Mouse (Mus musculus) heart, embryonic 16.5 days (tissue): Measurements from ENCODE around the gene Mllt6. TPM values are rescaled to one million over a fixed set of nuclear protein-coding genes. Genes with fewer than 3 reads are reported as not detected.

Experiments
- ATAC-seq: fragments of 200-750 bp; cut with Nextera tagmentation; replicated peaks from 2 replicates; pipeline ENCODE4 v1.8.0; 2017; ENCODE audit warnings: moderate number of reproducible peaks; ENCODE audit not compliant: insufficient read depth, low FRiP score; ENCODE audit errors: extremely low read depth
- H3K27ac ChIP-seq: fragments of 300-500 bp; sonication (generic); 2 replicates; pipeline ENCODE4 v1.5.1; 2014; ENCODE audit warnings: mild to moderate bottlenecking, low read length, control low read depth, moderate library complexity
- H3K27me3 ChIP-seq: fragments of 300-500 bp; sonication (generic); 2 replicates; pipeline ENCODE4 v1.6.1; 2014; ENCODE audit warnings: low read length, mixed read lengths; ENCODE audit not compliant: control insufficient read depth, insufficient read depth
- H3K36me3 ChIP-seq: fragments of 300-500 bp; sonication (generic); 2 replicates; pipeline ENCODE4 v1.6.1; 2014; ENCODE audit not compliant: control insufficient read depth, insufficient read depth
- H3K4me1 ChIP-seq: fragments of 300-500 bp; sonication (generic); 2 replicates; pipeline ENCODE4 v1.6.1; 2014; ENCODE audit warnings: low read length, mixed read lengths; ENCODE audit not compliant: control insufficient read depth, insufficient read depth
- H3K4me2 ChIP-seq: fragments of 300-500 bp; sonication (generic); 2 replicates; pipeline ENCODE4 v1.6.1; 2014; ENCODE audit warnings: low read depth, mild to moderate bottlenecking, control low read depth, low read length
- H3K4me3 ChIP-seq: fragments of 300-500 bp; sonication (generic); 2 replicates; pipeline ENCODE4 v1.5.1; 2014; ENCODE audit warnings: mild to moderate bottlenecking, control low read depth, low read length
- H3K9ac ChIP-seq: fragments of 300-500 bp; sonication (generic); 2 replicates; pipeline ENCODE4 v1.6.1; 2014; ENCODE audit warnings: low read length, control low read depth
- H3K9me3 ChIP-seq: fragments of 300-500 bp; sonication (generic); replicated peaks from 2 replicates; pipeline ENCODE4 v1.6.1; 2016; ENCODE audit warnings: low read length; ENCODE audit not compliant: control insufficient read depth
- WGBS: fragments of 180-500 bp; shearing (Covaris S2); extraction: QIAGEN DNeasy Blood & Tissue Kit; methylation state at CpG from one replicate; pipeline ENCODE4 v1.1.7; 2014; 5-methylcytosine and 5-hydroxymethylcytosine counted together
- polyA plus RNA-seq: library from polyadenylated mRNA; unstranded; fragments of >200 nt; fragmentation: Nextera tagmentation; extraction: Ambion mirVana; gene quantifications from 2 replicates; pipeline ENCODE4 v1.2.1, GENCODE M21; 2015

Mllt6 gene
- polyA plus RNA-seq, 1 experiment from 2014 or later = 2.1 TPM

- no peaks in the 10 kb centered on the region for H3K27me3 ChIP-seq
- WGBS = 92% methylated on average over 15 of the region's 15 CpGs
- no peak for ATAC-seq
- no peak overlapping the region for H3K27ac ChIP-seq
- H3K4me3 ChIP-seq = no peak overlapping the region
- no peak overlapping the region for H3K4me2 ChIP-seq
- peaks cover 24% of the 10 kb centered on the region for H3K36me3 ChIP-seq
- H3K9me3 ChIP-seq = no peaks in the 10 kb centered on the region
- H3K4me1 ChIP-seq = peaks cover 13% of the 10 kb centered on the region; the same call in 1 of the 2 replicates
- H3K9ac ChIP-seq = no peak overlapping the region
Measured at GRCm38 (mm10) chr11:97712286-97712685, 49.1 kb downstream of the Mllt6 start.

- Histone ChIP-seq H3K4me3 (no peak overlapping the region), H3K9me3 (no peaks in the 10 kb centered on the region), H3K9ac (no peak overlapping the region), H3K4me2 (no peak overlapping the region), H3K4me1 (peaks cover 13% of the 10 kb centered on the region; the same call in 1 of the 2 replicates), H3K27ac (no peak overlapping the region), H3K27me3 (no peaks in the 10 kb centered on the region), H3K36me3 (peaks cover 15% of the 10 kb centered on the region)
- ATAC-seq = no peak
- 61% methylated on average over 8 of the region's 8 CpGs for WGBS
Measured at GRCm38 (mm10) chr11:97713896-97714295, 50.7 kb downstream of the Mllt6 start.

- Histone ChIP-seq H3K9me3 (no peaks in the 10 kb centered on the region), H3K4me3 (no peak overlapping the region), H3K27me3 (no peaks in the 10 kb centered on the region), H3K9ac (no peak overlapping the region), H3K4me2 (no peak overlapping the region), H3K36me3 (peaks cover 11% of the 10 kb centered on the region), H3K4me1 (peaks cover 13% of the 10 kb centered on the region; the same call in 1 of the 2 replicates), H3K27ac (no peak overlapping the region)
- no peak for ATAC-seq
- 96% methylated on average over 3 of the region's 3 CpGs for WGBS
Measured at GRCm38 (mm10) chr11:97714356-97714755, 51.1 kb downstream of the Mllt6 start.

- WGBS = 70% methylated on average over 14 of the region's 14 CpGs
- Histone ChIP-seq H3K36me3 (peaks cover 16% of the 10 kb centered on the region), H3K4me3 (no peak overlapping the region), H3K9ac (no peak overlapping the region), H3K27me3 (no peaks in the 10 kb centered on the region), H3K4me1 (peaks cover 13% of the 10 kb centered on the region; the same call in 1 of the 2 replicates), H3K9me3 (no peaks in the 10 kb centered on the region), H3K27ac (no peak overlapping the region), H3K4me2 (no peak overlapping the region)
- ATAC-seq = no peak
Measured at GRCm38 (mm10) chr11:97714784-97715760, 51.9 kb downstream of the Mllt6 start.

GRCm38 (mm10) chr11:97716021-97716420 lies 52.8 kb downstream of the Mllt6 start:
- Histone ChIP-seq H3K36me3 (peaks cover 17% of the 10 kb centered on the region), H3K27ac (no peak overlapping the region), H3K9ac (no peak overlapping the region), H3K27me3 (no peaks in the 10 kb centered on the region), H3K9me3 (no peaks in the 10 kb centered on the region), H3K4me3 (no peak overlapping the region), H3K4me1 (peaks cover 13% of the 10 kb centered on the region; the same call in 1 of the 2 replicates), H3K4me2 (no peak overlapping the region)
- ATAC-seq = no peak
- WGBS = 64% methylated on average over 8 of the region's 8 CpGs

- no peak for ATAC-seq
- WGBS = 82% methylated on average over 26 of the region's 26 CpGs
- Histone ChIP-seq H3K36me3 (peaks cover 30% of the 10 kb centered on the region), H3K9me3 (no peaks in the 10 kb centered on the region; the same call in 1 of the 2 replicates), H3K4me2 (no peak overlapping the region), H3K27ac (no peak overlapping the region), H3K9ac (no peak overlapping the region), H3K27me3 (no peaks in the 10 kb centered on the region), H3K4me3 (no peak overlapping the region), H3K4me1 (peaks cover 13% of the 10 kb centered on the region; the same call in 1 of the 2 replicates)
Measured at GRCm38 (mm10) chr11:97717369-97718280, 54.4 kb downstream of the Mllt6 start.

GRCm38 (mm10) chr11:97718281-97718860 lies 55.2 kb downstream of the Mllt6 start:
- Histone ChIP-seq H3K4me2 (no peak overlapping the region), H3K36me3 (peaks cover 31% of the 10 kb centered on the region), H3K27ac (no peak overlapping the region)

GRCm38 (mm10) chr11:97719041-97719440 lies 55.8 kb downstream of the Mllt6 start:
- Histone ChIP-seq H3K36me3 (peaks cover 28% of the 10 kb centered on the region), H3K9me3 (no peaks in the 10 kb centered on the region; the same call in 1 of the 2 replicates), H3K4me2 (no peak overlapping the region), H3K27me3 (no peaks in the 10 kb centered on the region), H3K27ac (no peak overlapping the region), H3K9ac (no peak overlapping the region), H3K4me1 (0 out of 2 replicates have a peak, but pooled peaks cover 7% of the 10 kb centered on the region), H3K4me3 (no peak overlapping the region)
- 82% methylated on average over 4 of the region's 4 CpGs for WGBS
- ATAC-seq = no peak

More at GRCm38 (mm10) chr11:97718281-97718860, 55.2 kb downstream of the Mllt6 start:
- Histone ChIP-seq H3K4me3 (no peak overlapping the region), H3K4me1 (peaks cover 13% of the 10 kb centered on the region; the same call in 1 of the 2 replicates), H3K27me3 (no peaks in the 10 kb centered on the region), H3K9me3 (no peaks in the 10 kb centered on the region; the same call in 1 of the 2 replicates), H3K9ac (no peak overlapping the region)
- ATAC-seq = no peak
- 67% methylated on average over 15 of the region's 15 CpGs for WGBS
